ENCODE assay signal across 11 mouse cellular contexts in genomic region chr7:78619818-78620577, GRCm38 (mm10).
A peak's percentile ranks its signal among the peaks of the same experiment; 100 is the strongest.
DNase-seq lines count a peak whose midpoint lies in the region; ATAC-seq and TF ChIP-seq lines count a peak whose summit lies in the region.
"Had no signal": no experiment of that assay in that cellular context is flagged by ENCODE, and none has a peak within 500 bp of the region (broad histone marks: within the 10 kb centered on the region; RNA-seq: fewer than 3 reads in every experiment).

No protein-coding gene starts in this region.

- no peak overlapping the region for H3K27ac ChIP-seq in forebrain, embryonic 11.5 days (ENCODE audit: low read depth, low read length)
- H3K27ac ChIP-seq in hindbrain, embryonic 14.5 days, result 0 out of 2 replicates have a peak overlapping the region, but pooled peaks have one; percentile 38
- H3K27ac ChIP-seq in midbrain, postnatal 0 days (ENCODE audit: low read depth, low read length), result no peak overlapping the region

- H3K9ac ChIP-seq in forebrain, embryonic 11.5 days (ENCODE audit: low read length), result no peak overlapping the region
- no peak overlapping the region for H3K9ac ChIP-seq in hindbrain, embryonic 14.5 days
- no peak overlapping the region for H3K9ac ChIP-seq in midbrain, postnatal 0 days (replicated peaks; ENCODE audit: low read length, poor library complexity, severe bottlenecking)

- no peak overlapping the region for H3K4me3 ChIP-seq in forebrain, embryonic 11.5 days (ENCODE audit: low read depth, low read length)
- no peak overlapping the region for H3K4me3 ChIP-seq in hindbrain, embryonic 14.5 days (replicated peaks; ENCODE audit: low read length)
- H3K4me3 ChIP-seq in midbrain, postnatal 0 days (ENCODE audit: low read depth, low read length), result no peak overlapping the region

- H3K27me3 ChIP-seq in forebrain, embryonic 11.5 days (ENCODE audit: control insufficient read depth, insufficient read depth, low read length), result no peaks in the 10 kb centered on the region
- no peaks in the 10 kb centered on the region for H3K27me3 ChIP-seq in hindbrain, embryonic 14.5 days (ENCODE audit: control insufficient read depth, insufficient read depth, low read length)
- no peaks in the 10 kb centered on the region for H3K27me3 ChIP-seq in midbrain, postnatal 0 days (ENCODE audit: insufficient read depth, low read length)

- H3K36me3 ChIP-seq in forebrain, embryonic 11.5 days (ENCODE audit: control insufficient read depth, insufficient read depth, low read length), result no peaks in the 10 kb centered on the region
- H3K36me3 ChIP-seq in hindbrain, embryonic 14.5 days (replicated peaks; ENCODE audit: control insufficient read depth, insufficient read depth), result no peaks in the 10 kb centered on the region
- no peaks in the 10 kb centered on the region for H3K36me3 ChIP-seq in midbrain, postnatal 0 days (ENCODE audit: insufficient read depth, low read length)

- H3K4me1 ChIP-seq in forebrain, embryonic 11.5 days (replicated peaks; ENCODE audit: control insufficient read depth, insufficient read depth, low read length), result peaks cover 12% of the 10 kb centered on the region; the same call in 1 of the 2 replicates
- peaks cover 15% of the 10 kb centered on the region for H3K4me1 ChIP-seq in hindbrain, embryonic 14.5 days (replicated peaks; ENCODE audit: control insufficient read depth, insufficient read depth, low read length)
- peaks cover 9% of the 10 kb centered on the region for H3K4me1 ChIP-seq in midbrain, postnatal 0 days (ENCODE audit: insufficient read depth, low read length)

- no peaks in the 10 kb centered on the region for H3K9me3 ChIP-seq in forebrain, embryonic 11.5 days (ENCODE audit: control insufficient read depth, low read length)
- no peaks in the 10 kb centered on the region for H3K9me3 ChIP-seq in hindbrain, embryonic 14.5 days (ENCODE audit: control insufficient read depth, low read length)
- H3K9me3 ChIP-seq in midbrain, postnatal 0 days (ENCODE audit: low read length), result no peaks in the 10 kb centered on the region

- ATAC-seq in cerebellum, adult (ENCODE audit: insufficient number of reproducible peaks, low FRiP score, low TSS enrichment), result peak; percentile 32
- ATAC-seq in forebrain, embryonic 11.5 days (replicated peaks; ENCODE audit: low FRiP score), result peak; percentile 38
- ATAC-seq in hindbrain, embryonic 14.5 days (ENCODE audit: low FRiP score), result peak; percentile 88
- ATAC-seq in midbrain, postnatal 0 days (ENCODE audit: low FRiP score), result peak; percentile 44
- ATAC-seq: intestine, postnatal 0 days had no signal

- DNase-seq in cerebellum, postnatal 36 days, result no peak
- DNase-seq in forebrain, embryonic 11.5 days (ENCODE audit: low spot score), result no peak
- peak; percentile 55 for DNase-seq in hindbrain, embryonic 14.5 days (ENCODE audit: low spot score)
- peak; percentile 76 for DNase-seq in midbrain, postnatal 0 days (ENCODE audit: low spot score)
- DNase-seq in lung, postnatal 4 days, result no peak
- no peak for DNase-seq in layer of hippocampus, adult 8-10 months (ENCODE audit: low spot score in 2 of 2)
- DNase-seq in left cerebral cortex, postnatal 25 days (ENCODE audit: low spot score in 2 of 2), result no peak
- DNase-seq: adrenal gland, postnatal 36 days; cerebellum, adult 8-10 months had no signal

- H3K4me2 ChIP-seq in forebrain, embryonic 11.5 days (ENCODE audit: low read depth, low read length, severe bottlenecking), result no peak overlapping the region
- H3K4me2 ChIP-seq in hindbrain, embryonic 14.5 days (replicated peaks), result no peak overlapping the region
- H3K4me2 ChIP-seq in midbrain, postnatal 0 days (ENCODE audit: low read depth, low read length, poor library complexity, severe bottlenecking), result no peak overlapping the region

- intact Hi-C loops in left cerebral cortex, postnatal 25 days (cut with DNase I), result no loop called here

- no peak for TF ChIP-seq CTCF in midbrain, postnatal 0 days (IDR thresholded peaks at IDR 0.05)

- 30% methylated on average over 9 of the region's 9 CpGs for WGBS in forebrain, embryonic 11.5 days
- 15% methylated on average over 9 of the region's 9 CpGs for WGBS in hindbrain, embryonic 14.5 days
- WGBS in midbrain, postnatal 0 days, result 20% methylated on average over 9 of the region's 9 CpGs

Comparison
In these comparisons a context has a peak if more than half of its experiments do, and no peak if none do; other contexts are left out.
1. ATAC-seq: peak in every context shown above with its lines; median percentile 88 in hindbrain, embryonic 14.5 days; 44 in midbrain, postnatal 0 days; 38 in forebrain, embryonic 11.5 days; 32 in cerebellum, adult.
2. DNase-seq: peak in hindbrain, embryonic 14.5 days (single experiment) and midbrain, postnatal 0 days (single experiment); none in cerebellum, postnatal 36 days (0 of 2), forebrain, embryonic 11.5 days (single experiment), lung, postnatal 4 days (0 of 2), layer of hippocampus, adult 8-10 months (0 of 2) and left cerebral cortex, postnatal 25 days (0 of 2).